Mouse (Mus musculus): Measurements from ENCODE around the gene Acsm1.

DNA sequence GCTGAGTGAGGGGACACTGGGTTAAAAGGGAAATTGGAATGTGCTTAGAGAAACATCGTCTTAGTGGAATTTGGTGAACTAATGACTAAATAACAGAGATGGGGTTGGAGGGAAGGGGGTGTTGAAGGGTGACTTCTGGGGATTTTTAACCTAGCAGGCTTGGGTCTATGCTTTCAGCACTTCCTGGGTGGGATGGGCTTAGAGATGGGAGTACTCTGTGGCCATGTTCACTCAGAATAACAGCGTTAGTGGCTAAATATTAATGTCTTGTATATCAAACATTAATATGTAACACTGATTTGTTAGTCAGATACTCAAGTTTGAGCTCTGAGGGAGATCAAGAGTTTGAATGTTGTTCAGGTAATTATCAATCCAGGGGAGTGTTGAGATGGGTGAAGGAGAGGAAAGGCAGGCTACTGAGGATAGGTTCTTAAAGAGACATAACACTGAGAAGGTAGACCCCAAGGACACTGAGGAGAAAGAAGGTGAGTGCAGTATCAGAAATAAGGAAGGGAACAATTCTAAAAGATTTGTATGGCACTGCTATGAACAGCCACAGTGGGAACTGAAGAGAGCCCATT, 1.8 kb upstream of the Acsm1 start:
- no peak for TF ChIP-seq GATA1 (IDR thresholded peaks at IDR 0.05; ENCODE audit: low read length)
- TF ChIP-seq TAL1 (IDR thresholded peaks at IDR 0.05; ENCODE audit: low read length), result no peak

Data from erythroblast, embryonic 14.5 days (primary cell).